Mouse (Mus musculus) ES-Bruce4 (cell line): Measurements from ENCODE around the gene Irf2bp2.

ENCODE experiments used
- CTCF ChIP-seq: IDR thresholded peaks from one replicate; pipeline ENCODE4 v1.8.1; 2011; ENCODE audit warnings: low read depth, low read length
- EP300 ChIP-seq: IDR thresholded peaks from 2 replicates; pipeline ENCODE4 v1.6.1; 2011; ENCODE audit warnings: low read depth, low read length; ENCODE audit not compliant: insufficient read depth
- POLR2A ChIP-seq: IDR thresholded peaks from one replicate; pipeline ENCODE4 v1.8.1; 2011; ENCODE audit warnings: low read length; ENCODE audit not compliant: insufficient read depth

DNA sequence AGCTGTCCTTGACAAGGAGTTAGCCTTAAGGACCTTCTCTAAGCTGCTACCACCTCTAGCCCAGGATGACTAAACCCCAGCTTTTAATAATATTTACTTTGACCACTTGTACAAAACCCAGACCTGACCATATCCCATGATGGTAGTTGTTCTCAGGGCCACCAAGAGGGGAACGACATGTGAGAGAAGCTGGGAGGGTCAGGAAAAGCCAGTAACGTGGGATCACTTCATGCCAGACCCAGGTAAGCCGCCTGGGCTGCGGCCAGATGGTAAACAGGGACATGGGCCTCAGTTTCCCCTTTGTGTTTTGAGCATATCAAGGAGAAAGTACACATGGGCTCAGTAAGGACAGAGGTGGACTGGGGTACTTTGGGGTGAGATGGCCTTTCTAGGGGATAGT is 46.4 kb downstream of the Irf2bp2 start:
- TF ChIP-seq POLR2A = no peak
- no peak for TF ChIP-seq CTCF
- no peak for TF ChIP-seq EP300
